Mouse (Mus musculus) CD4-positive, CD25-positive, alpha-beta regulatory T cell, adult 4 months (primary cell): Measurements from ENCODE around the gene Tarbp1. TPM values are rescaled to one million over a fixed set of nuclear protein-coding genes. Genes with fewer than 3 reads are reported as not detected.
"Not testable (repeated sequence)": the region's sequence is repeated elsewhere in the genome, so short reads cannot be mapped to it uniquely, and the experiment has no call there.

Source experiments
- ATAC-seq: one replicate; pipeline ENCODE4 v1.8.0; 2017
- polyA plus RNA-seq, 2 experiments: library from polyadenylated mRNA; unstranded; fragments of 100-300 nt; shearing (Covaris generic); gene quantifications; one replicate each; pipeline ENCODE4 v1.2.1; 2017

The Tarbp1 gene
- polyA plus RNA-seq, 2 experiments from 2014 or later, result 2.0 to 2.2 TPM

GRCm38 (mm10) chr8:126405030-126405429 is 69.8 kb downstream of the Tarbp1 start:
- ATAC-seq, result no peak

- ATAC-seq, result not testable (repeated sequence)
These were observed 70.3 kb downstream of the Tarbp1 start for GRCm38 (mm10) chr8:126404550-126404949.

GRCm38 (mm10) chr8:126398349-126398748 is 76.5 kb downstream of the Tarbp1 start:
- no peak for ATAC-seq

GRCm38 (mm10) chr8:126395917-126396316 is 78.9 kb downstream of the Tarbp1 start:
- ATAC-seq, result no peak

GRCm38 (mm10) chr8:126395386-126395785 is 79.5 kb downstream of the Tarbp1 start:
- no peak for ATAC-seq

GRCm38 (mm10) chr8:126391541-126391940 is 83.3 kb downstream of the Tarbp1 start:
- ATAC-seq, result no peak

GRCm38 (mm10) chr8:126387566-126387965 is 87.3 kb downstream of the Tarbp1 start:
- ATAC-seq, result no peak

GRCm38 (mm10) chr8:126382749-126383148 is 92.1 kb downstream of the Tarbp1 start:
- ATAC-seq, result no peak

- ATAC-seq, result no peak
These were observed 92.6 kb downstream of the Tarbp1 start for GRCm38 (mm10) chr8:126382216-126382615.

- no peak for ATAC-seq
These were observed 93.6 kb downstream of the Tarbp1 start for GRCm38 (mm10) chr8:126381299-126381698.

GRCm38 (mm10) chr8:126380141-126380540 is 94.7 kb downstream of the Tarbp1 start:
- no peak for ATAC-seq

- ATAC-seq, result no peak
These were observed 95.3 kb downstream of the Tarbp1 start for GRCm38 (mm10) chr8:126379580-126379979.

Other genes starting within 250 kb of the Tarbp1 start
- gene Slc35f3, start 176.5 kb downstream of the Tarbp1 start, polyA plus RNA-seq, result not detected
- gene Coa6, start 52.5 kb downstream of the Tarbp1 start, polyA plus RNA-seq, result 10 to 100 TPM; 49.3 to 50.9 TPM
- gene Irf2bp2, start 118.9 kb upstream of the Tarbp1 start, polyA plus RNA-seq, result 10 to 100 TPM; 15.5 to 22.4 TPM